Mouse (Mus musculus) 3T3-L1 (cell line): ENCODE results near the gene Rabep2.
A peak's percentile ranks its signal among the peaks of the same experiment; 100 is the strongest.
"Not testable (repeated sequence)": the region's sequence is repeated elsewhere in the genome, so short reads cannot be mapped to it uniquely, and the experiment has no call there.

Experiments
- DNase-seq: peaks from one replicate; pipeline ENCODE4 v3.0.0-alpha.2; 2015; ENCODE audit warnings: low read depth, low spot score

Rabep2 gene

DNA sequence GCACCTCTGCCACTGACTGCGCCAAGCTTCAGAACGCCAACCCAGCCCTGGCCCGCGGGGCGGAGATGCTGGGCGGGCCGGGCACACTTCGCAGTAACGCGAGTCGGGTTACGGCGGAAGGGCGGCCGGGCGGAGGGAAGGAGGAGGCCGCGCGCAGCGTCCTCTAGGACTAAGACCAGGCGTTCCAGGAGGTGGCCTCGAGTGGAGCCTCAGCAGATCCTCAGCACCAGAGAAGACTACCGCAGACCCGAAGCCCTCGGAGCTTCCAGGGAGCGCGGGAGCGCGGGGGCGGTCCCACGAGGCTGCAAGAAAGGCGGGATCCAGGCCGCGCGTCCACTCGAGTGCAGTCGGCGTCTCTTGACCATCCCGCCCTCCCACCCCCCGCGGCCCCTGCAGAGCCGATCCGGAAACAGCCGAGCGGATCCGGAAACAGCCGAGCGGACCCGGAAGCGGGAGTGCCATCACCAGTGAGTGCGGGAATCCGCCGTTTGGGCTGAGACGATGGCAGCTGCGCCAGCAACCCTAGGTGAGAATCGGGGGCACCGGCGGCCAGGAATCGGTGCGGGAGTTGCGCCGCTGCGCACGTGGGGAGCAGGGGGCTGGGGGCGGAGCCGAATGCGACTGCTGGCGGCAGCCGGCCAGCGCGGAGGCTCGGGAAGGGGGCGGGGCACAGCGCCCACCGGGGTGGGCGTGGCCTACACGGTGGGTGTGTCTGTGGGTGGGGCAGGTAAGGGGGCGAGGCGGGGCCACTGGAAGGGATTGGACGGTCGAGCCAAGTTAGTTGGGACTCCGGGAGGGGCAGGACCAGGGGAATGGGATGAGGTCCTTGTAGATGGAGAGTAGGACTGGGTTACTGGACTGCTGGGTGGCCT is at the start of gene Rabep2:
TSS of gene Rabep2 (plus strand) at position 129 of the 872 bp plus-strand sequence.
- DNase-seq: peak; percentile 87

DNA sequence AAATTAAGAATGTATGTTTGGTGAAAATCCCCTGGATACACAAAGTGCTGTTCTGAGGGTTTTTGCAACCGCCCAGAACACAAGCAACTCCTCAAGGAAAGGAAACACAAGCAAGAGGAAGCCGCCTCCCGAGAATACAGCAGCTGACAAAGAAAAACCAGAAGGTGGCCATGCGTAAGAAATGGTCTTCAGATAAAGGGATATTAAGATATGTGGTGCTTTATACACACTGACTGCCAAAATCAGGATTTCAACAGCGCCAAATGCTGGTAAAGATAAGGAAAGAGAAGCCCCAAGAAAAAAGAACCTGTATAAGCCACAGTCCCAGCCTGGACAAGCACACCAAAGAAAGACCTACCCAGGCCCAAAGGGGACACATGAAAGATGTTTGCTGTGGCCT is 45.0 kb upstream of the Rabep2 start:
- no peak for DNase-seq

DNA sequence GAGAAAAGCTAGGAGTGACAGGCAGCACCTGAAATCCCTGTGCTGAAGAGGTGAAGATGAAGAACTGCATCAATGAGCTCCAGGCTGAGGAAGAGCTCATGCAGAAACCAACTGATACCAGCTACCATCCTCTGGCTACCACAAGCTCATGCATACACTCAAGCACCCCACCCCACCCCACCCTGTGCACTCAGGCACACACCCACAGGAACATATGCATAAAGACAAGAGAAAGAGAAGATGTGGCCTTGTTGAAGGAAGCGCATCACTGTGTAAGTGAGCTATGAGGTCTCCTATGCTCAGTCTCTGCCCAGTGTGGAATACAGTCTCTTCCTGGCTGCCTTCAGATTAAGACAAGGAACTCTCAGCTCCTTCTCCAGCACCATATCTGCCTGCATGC is 40.4 kb upstream of the Rabep2 start:
- DNase-seq: no peak

- DNase-seq: not testable (repeated sequence)
These were observed 36.3 kb upstream of the Rabep2 start for GRCm38 (mm10) chr7:126392086-126392884.

GRCm38 (mm10) chr7:126396298-126397119 is 32.0 kb upstream of the Rabep2 start, which contains the start of gene Nfatc2ip:
Gene Nfatc2ip (minus strand): TSS chr7:126396737.
- peak; percentile 98 for DNase-seq

GRCm38 (mm10) chr7:126397221-126397620 is 31.3 kb upstream of the Rabep2 start:
- DNase-seq: no peak

DNA sequence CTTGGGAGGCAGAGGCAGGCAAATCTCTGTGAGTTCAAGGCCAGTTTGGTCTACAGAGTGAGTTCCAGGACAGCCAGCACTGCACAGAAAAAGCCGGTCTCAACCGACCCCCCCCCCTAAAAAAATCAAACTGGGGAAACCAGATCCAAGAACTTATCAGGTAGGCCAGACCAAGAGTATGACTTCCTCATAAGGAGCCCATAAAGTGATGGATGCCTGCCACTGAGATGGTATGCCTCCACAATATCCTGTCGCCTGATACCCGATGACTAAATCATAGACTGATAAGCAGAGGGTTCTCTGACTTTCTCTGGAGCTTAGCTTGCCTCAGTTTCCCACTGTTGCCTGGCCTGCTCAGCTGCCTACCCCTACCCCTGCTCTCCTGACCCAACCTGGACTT is 30.7 kb upstream of the Rabep2 start:
- DNase-seq: no peak

- DNase-seq: peak; percentile 80
These were observed 29.0 kb upstream of the Rabep2 start for GRCm38 (mm10) chr7:126399548-126399947.

DNA sequence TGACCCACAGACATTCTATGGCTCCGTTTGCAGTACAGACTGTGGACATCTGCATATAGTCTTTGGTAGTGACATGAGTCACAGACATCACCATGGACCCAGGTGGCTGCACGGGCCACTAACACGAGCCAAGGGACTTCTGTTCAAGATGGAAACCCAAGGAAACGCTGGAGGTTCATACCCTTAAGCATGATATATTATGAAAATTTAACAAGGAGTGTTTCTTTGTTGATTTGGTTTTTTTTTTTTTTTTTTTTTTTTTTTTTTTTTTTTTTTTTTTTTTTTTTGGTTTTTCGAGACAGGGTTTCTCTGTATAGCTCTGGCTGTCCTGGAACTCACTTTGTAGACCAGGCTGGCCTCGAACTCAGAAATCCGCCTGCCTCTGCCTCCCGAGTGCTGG is 26.0 kb upstream of the Rabep2 start:
- DNase-seq: not testable (repeated sequence)

- peak; percentile 52 for DNase-seq
These were observed 19.9 kb upstream of the Rabep2 start for GRCm38 (mm10) chr7:126408686-126409085.

- DNase-seq: no peak
These were observed 17.5 kb upstream of the Rabep2 start for GRCm38 (mm10) chr7:126411061-126411460.

- no peak for DNase-seq
These were observed 13.8 kb upstream of the Rabep2 start, which contains the start of gene Cd19 for GRCm38 (mm10) chr7:126414725-126415124. Gene Cd19 (minus strand): TSS chr7:126414889.

- no peak for DNase-seq
These were observed 11.9 kb upstream of the Rabep2 start for GRCm38 (mm10) chr7:126416615-126417014.

DNA sequence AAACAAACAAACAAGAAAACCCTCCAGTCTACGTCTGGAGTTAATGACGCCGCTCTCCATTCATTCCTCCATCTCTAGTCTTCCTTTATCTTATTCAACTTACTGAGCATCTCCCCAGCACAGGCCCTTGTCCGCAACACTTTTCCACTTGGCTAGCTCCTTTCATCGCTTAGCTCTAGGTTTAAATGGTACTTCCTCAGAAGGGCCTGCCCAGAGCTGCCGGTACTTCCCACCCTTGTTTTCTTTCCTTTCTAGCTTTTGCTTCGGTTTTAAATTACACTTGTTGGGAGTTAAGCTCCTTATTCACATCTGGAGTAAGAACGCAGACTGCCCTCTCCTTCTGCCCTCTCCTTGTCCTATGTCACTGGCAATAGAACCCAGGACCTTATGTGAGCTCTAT is 11.5 kb upstream of the Rabep2 start:
- no peak for DNase-seq

- DNase-seq: no peak
These were observed 11.0 kb upstream of the Rabep2 start for GRCm38 (mm10) chr7:126417606-126418005.

- peak; percentile 64 for DNase-seq
These were observed 10.1 kb upstream of the Rabep2 start for GRCm38 (mm10) chr7:126418496-126418895.

DNA sequence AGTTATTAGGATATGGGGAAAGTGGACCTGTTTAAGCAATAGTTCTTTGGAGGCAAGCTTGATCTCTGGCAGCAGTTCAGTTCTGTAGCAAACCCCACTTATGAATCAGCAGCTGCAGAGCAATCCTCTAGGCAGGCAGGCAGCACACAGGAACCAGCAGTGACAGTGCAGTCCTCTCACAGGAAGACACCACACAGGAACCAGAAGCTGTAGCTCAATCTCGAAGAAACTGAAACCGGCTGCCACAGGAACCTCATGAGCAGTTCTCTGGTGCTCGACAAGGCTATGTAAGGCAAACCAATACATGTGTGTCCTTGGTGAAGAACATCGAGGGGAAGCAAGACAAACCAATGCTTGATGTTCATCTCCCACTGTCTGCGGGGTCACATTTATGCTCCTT is 6.8 kb upstream of the Rabep2 start:
- no peak for DNase-seq

- DNase-seq: no peak
These were observed 4.4 kb upstream of the Rabep2 start for GRCm38 (mm10) chr7:126424161-126424560.

DNA sequence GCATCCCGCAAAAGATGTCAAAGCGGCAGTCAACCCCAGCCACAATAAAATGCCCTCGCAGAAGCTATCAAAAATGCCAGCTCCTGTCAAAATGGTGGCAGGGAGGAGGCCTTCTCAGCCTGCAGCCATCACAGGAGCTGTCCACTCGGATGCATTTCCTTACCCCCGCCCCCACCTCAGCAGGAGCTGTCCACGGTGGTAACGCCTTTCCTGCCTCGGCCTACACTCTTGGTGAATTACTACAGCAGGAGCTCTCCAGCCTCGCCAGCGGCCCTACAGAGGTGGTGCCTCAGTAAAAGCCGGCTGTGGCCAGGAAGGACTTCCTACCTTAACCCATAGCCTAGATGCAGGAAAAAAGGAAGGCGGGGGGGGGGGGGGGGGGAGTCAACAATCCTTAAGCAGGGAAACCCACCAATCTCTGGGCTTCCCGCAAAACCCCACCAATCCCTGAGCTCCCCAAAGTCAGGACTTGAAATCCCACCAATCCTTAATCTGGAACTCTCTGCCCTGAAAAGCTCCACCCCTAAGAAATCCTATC is 1.2 kb upstream of the Rabep2 start:
- peak; percentile 17 for DNase-seq

DNA sequence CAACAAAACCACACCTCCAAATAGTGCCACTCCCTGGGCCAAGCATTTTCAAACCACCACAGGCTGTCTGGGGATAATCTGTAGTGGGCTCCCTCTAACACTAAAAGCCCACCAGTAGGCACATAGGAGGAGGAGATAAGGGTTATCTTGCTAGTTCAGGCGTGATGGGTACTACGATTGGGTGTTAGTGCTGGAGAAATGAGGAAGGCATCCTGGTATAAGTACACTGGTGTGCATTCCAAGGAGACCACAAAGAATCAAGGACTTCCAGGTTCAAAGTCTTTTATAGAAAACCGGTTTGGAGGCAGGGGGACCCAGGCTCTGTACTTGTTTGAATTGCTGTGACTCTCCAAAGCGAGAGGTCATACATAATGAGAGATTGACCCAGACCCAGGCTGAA is 405 bp upstream of the Rabep2 start:
- DNase-seq: no peak

GRCm38 (mm10) chr7:126429503-126429898 is 942 bp downstream of the Rabep2 start:
- DNase-seq: no peak
